Mouse (Mus musculus) monocyte, adult 5-6 weeks (primary cell): ENCODE results near the gene Mapk7. TPM values are rescaled to one million over a fixed set of nuclear protein-coding genes. Genes with fewer than 3 reads are reported as not detected.

Experiments
- ATAC-seq: fragments of 153-309, 156-312 bp; replicated peaks from 2 replicates; pipeline ENCODE4 v1.8.0; 2017; ENCODE audit warnings: mild to moderate bottlenecking; ENCODE audit not compliant: low TSS enrichment, insufficient number of reproducible peaks, severe bottlenecking, poor library complexity, low FRiP score
- total RNA-seq: library from RNA; stranded (forward); fragments of 200-1000, 200-491, 200-594 nt; gene quantifications from 3 replicates; pipeline ENCODE4 v1.2.3, GENCODE M21; 2017

The Mapk7 gene
- 14.7 to 31.5 TPM (median 15.7 TPM) in 3 replicates for total RNA-seq

DNA sequence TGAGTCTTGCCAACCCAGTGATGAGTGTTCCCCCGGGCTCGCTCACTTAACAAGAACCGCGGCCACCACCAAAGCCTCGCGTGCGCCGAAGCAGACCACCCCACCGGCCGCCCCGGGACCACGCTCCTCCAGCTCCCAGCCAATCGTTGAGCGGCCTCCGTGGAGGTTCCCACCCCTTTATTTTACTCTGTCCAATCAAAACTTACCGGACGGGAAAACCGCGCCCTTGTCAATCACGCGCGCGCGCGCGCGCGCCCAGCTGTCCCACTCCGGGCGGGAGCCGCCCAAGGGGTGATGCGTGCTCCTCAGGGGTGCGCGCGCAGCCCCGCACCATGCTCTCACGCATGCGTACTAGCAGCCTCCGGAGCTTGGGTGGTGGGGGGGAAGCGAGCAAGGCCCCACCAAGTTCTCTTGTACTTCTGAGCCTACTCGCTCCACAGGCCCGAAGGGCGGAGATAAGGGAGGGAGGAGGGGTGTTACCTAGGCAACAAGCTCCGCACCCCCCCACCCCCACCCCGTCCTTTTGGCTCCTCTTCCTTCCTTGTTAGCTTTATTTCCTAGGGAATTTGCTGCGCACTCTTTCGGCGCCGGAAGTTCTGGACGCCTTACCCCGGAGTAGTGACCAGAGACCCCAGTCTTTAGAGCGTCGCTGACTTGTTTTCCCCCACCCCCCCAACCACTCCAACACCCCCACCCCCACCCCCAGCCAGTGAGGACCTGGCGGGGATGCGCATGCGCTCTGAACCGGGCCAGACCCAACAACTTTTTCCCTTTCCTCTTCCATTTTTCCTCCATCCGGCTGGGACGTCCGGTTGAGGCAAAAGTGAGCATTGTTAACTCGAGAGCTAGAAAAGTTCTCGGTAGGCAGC, at the start of gene Mapk7:
Mapk7 (minus strand) TSS at position 278 of the 869 bp plus-strand sequence.
- ATAC-seq = peak; percentile 81

- no peak for ATAC-seq
Observed at GRCm38 (mm10) chr11:61541106-61541505, 46.9 kb upstream of the Mapk7 start.

- no peak for ATAC-seq
Observed at GRCm38 (mm10) chr11:61540642-61541041, 46.4 kb upstream of the Mapk7 start.

DNA sequence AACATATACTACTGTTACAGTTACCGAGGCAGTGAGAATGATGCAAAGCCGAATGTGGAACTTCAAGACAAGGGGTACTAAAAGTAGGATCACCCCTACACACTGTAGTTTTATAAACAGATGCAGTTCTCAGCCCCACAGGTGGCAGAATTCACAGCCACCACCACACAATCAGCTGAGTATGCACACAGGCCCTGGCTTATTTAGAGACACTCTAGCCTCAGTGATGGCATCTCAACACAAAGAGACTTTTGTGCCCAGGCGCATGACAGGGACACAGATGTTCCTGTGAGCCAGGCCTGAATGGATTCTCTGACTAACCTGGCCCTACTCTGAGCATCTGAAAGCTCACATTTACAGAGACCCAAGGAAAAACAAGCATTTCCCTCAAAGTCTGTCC, 43.2 kb upstream of the Mapk7 start:
- ATAC-seq = no peak

- ATAC-seq = no peak
Observed at GRCm38 (mm10) chr11:61536952-61537351, 42.7 kb upstream of the Mapk7 start.

- ATAC-seq = no peak
Observed at GRCm38 (mm10) chr11:61535530-61535929, 41.3 kb upstream of the Mapk7 start.

DNA sequence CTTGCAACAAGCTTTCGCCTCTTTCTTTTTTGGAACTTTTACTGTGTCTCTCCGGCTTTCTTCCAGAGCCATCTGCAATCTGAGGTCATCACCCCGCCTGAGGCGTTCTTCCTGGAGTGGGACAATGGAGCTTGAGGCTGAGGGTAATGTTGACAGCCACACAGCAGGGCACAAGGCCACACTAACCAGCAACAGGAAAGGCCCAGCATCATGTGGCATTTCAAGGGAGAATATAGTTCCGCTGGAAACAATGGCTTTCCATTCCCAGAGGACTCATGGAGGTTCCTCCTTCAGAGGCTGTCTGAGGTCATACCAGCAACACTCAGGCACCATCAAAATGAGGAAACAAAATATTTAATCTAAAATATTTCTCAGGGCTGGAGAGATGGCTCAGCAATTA, 39.4 kb upstream of the Mapk7 start:
- no peak for ATAC-seq

GRCm38 (mm10) chr11:61532820-61533219, 38.6 kb upstream of the Mapk7 start:
- no peak for ATAC-seq

GRCm38 (mm10) chr11:61529268-61529713, 35.1 kb upstream of the Mapk7 start:
- no peak for ATAC-seq

GRCm38 (mm10) chr11:61526872-61527271, 32.7 kb upstream of the Mapk7 start:
- ATAC-seq = no peak

DNA sequence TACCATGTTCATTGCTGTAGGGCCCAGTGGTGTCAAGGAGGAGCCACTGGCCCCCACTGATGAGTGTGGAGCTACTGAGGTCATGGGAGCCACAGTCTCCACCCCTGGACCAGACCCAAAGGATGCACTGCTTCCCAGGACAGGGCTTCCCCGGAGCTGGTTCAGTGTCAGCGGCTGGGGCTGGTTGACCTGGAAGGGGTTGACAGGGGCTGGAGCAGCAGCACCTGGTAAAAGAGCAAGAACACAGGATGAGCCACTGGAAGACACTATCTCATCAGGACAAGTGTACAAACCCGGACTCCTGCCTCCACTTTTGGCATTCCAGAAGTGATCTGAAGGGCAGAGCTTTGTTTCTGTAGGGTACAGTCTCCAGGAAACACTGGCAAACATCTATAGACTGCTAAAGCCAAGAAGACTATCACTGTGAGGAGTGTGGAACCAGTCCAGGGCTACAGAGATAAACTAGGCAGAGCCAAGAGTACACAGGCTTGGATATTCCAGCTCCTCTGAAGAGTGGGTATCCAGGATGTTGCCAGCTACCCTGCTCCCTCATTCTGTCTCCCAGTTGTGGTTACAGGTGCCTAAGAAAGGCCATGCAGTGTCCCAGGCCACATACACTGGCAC, 25.4 kb upstream of the Mapk7 start:
- no peak for ATAC-seq

- ATAC-seq = no peak
Observed at GRCm38 (mm10) chr11:61518871-61519270, 24.7 kb upstream of the Mapk7 start.

- no peak for ATAC-seq
Observed at GRCm38 (mm10) chr11:61517971-61518370, 23.8 kb upstream of the Mapk7 start.

GRCm38 (mm10) chr11:61514953-61515352, 20.7 kb upstream of the Mapk7 start:
- no peak for ATAC-seq

GRCm38 (mm10) chr11:61504713-61505257, 10.6 kb upstream of the Mapk7 start, which contains the start of gene B9d1:
Gene B9d1, plus strand, starts transcription at chr11:61505144.
- ATAC-seq = peak; percentile 88

- no peak for ATAC-seq
Observed at GRCm38 (mm10) chr11:61503933-61504332, 9.7 kb upstream of the Mapk7 start.

GRCm38 (mm10) chr11:61498736-61499504, 4.7 kb upstream of the Mapk7 start:
- peak; percentile 48; the same call in 1 of the 2 replicates for ATAC-seq

DNA sequence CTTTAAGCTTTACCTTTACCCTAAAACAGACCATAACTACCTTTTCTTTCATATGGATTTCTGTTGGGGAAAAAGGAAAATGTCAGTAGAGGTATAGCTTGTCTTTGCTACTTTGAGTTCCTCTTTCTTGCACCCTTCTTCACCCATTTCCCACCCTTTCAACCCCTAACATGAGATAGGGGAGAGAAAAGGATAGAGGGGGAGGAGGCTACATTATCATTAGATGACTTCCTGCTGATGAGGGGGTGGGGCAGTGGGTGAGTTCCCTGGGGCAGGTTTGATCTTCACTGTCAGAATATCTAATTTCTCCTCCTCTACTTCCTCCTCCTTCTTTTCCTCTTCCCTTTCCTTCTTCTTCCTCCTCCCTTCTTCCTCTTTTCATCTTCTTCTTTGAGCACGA, 3.3 kb upstream of the Mapk7 start:
- no peak for ATAC-seq

DNA sequence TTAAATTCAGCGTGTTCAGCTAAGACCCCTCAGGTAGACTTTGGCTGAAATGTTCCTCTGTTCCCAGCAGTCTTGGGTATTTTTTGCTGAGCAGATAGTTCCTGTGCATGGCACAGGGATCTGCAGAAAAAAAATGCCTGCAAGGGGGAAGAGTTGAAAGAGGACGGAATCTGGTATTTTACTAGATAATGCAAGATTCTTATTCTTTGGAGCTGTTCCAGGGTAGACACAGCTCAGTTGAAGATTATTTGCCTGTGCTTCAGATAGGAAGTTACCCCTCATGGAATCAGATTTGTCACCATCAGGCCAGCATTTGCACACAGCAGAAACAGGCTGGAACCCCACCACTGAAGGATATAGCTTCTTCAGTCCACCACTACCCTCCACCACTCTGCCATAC, 1.3 kb upstream of the Mapk7 start:
- ATAC-seq = no peak
